Mouse (Mus musculus): Measurements from ENCODE around the gene Zcchc8. TPM values are rescaled to one million over a fixed set of nuclear protein-coding genes. Genes with fewer than 3 reads are reported as not detected.
"Not testable (repeated sequence)": the region's sequence is repeated elsewhere in the genome, so short reads cannot be mapped to it uniquely, and the experiment has no call there.

The Zcchc8 gene
- total RNA-seq (2014; fragmentation: Nextera tagmentation) (55.3 and 79.3 TPM in 2 replicates), total RNA-seq (2017) (59.3 and 167 TPM in 2 replicates)

DNA sequence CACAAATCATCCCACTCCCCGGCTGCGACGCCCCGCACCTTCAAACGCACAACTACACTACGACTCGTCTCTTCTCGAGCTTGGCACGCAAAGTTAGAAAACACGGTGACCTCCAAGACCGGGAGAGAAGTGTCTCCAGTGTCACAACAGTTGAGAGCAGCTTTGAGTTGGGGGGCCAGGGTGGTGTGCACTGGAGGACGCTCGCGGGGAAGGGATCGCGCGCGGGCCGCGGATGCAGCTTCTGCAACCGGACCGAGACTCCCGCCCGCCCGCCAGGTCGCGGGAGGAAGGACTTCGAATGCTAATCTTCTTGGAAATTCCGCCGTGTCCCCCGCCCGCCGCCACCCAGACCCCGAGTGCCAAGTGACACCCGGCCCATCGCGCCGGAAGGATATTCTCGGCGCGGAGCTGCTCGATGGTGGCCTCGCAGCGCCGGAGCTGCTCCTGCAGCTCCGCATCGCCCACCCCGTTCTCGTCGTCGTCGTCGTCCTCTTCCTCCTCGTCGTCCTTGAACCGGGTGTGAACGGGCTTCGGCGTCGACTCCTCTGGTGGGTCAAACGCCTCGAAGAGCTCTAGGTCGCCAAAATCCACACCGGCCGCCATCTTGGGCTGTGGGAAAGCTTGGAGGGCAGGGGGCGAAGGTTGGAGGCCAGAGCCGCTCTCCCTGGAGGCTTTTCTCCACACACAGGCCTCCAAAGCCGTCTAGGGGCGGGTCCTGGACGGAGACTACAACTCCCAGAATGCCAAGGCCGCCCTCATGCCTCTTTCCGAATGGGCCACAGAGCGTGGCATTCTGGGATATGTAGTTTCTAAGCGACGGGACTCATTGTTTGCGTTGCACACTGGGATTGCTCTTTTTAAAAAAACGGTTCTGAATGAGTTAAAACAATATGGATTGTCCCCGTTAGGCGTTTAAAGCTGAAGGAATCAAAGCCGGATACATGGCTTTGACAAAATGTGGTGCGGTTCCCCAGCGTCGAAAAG lies at the start of gene Zcchc8:
Gene Zcchc8 (minus strand): TSS at position 773 of the 984 bp plus-strand sequence.
- ATAC-seq (replicated peaks; ENCODE audit: low FRiP score, low TSS enrichment, poor library complexity, severe bottlenecking) = peak; percentile 100

GRCm38 (mm10) chr5:123766455-123766854 lies 45.6 kb upstream of the Zcchc8 start:
- ATAC-seq (replicated peaks; ENCODE audit: low FRiP score, low TSS enrichment, poor library complexity, severe bottlenecking) = not testable (repeated sequence)

GRCm38 (mm10) chr5:123765506-123765905 lies 44.6 kb upstream of the Zcchc8 start:
- no peak for ATAC-seq (replicated peaks; ENCODE audit: low FRiP score, low TSS enrichment, poor library complexity, severe bottlenecking)

GRCm38 (mm10) chr5:123749065-123750064 lies 28.5 kb upstream of the Zcchc8 start, which contains the start of the genes Rsrc2 and Kntc1:
TSS of gene Rsrc2 (minus strand) at chr5:123749414.
TSS of gene Kntc1 (plus strand) at chr5:123749716.
- ATAC-seq (replicated peaks; ENCODE audit: low FRiP score, low TSS enrichment, poor library complexity, severe bottlenecking) = peak; percentile 96

GRCm38 (mm10) chr5:123748339-123749064 lies 27.6 kb upstream of the Zcchc8 start:
- ATAC-seq (replicated peaks; ENCODE audit: low FRiP score, low TSS enrichment, poor library complexity, severe bottlenecking) = no peak

GRCm38 (mm10) chr5:123747604-123748003 lies 26.7 kb upstream of the Zcchc8 start:
- ATAC-seq (replicated peaks; ENCODE audit: low FRiP score, low TSS enrichment, poor library complexity, severe bottlenecking) = no peak

DNA sequence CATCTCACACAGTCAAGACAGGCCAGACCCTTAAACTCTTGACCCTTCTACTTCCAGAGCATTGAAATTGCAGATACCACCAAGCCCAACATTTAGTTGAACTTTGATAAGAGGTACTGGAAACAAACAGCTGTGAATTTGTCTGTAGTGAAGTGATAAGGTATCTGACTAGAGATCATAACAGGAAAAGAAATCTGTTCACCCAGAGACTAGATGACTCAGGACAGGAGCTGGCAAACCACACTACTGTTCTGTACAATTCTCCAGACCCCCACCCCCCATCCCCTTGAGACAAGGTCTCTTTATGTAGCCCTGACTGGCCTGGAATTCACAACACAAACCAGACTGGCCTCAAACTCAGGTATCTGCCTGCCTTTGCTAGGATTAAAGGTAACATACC lies 25.4 kb upstream of the Zcchc8 start:
- no peak for ATAC-seq (replicated peaks; ENCODE audit: low FRiP score, low TSS enrichment, poor library complexity, severe bottlenecking)

GRCm38 (mm10) chr5:123744358-123744757 lies 23.5 kb upstream of the Zcchc8 start:
- ATAC-seq (replicated peaks; ENCODE audit: low FRiP score, low TSS enrichment, poor library complexity, severe bottlenecking) = no peak

GRCm38 (mm10) chr5:123730981-123731380 lies 10.1 kb upstream of the Zcchc8 start:
- no peak for ATAC-seq (replicated peaks; ENCODE audit: low FRiP score, low TSS enrichment, poor library complexity, severe bottlenecking)

DNA sequence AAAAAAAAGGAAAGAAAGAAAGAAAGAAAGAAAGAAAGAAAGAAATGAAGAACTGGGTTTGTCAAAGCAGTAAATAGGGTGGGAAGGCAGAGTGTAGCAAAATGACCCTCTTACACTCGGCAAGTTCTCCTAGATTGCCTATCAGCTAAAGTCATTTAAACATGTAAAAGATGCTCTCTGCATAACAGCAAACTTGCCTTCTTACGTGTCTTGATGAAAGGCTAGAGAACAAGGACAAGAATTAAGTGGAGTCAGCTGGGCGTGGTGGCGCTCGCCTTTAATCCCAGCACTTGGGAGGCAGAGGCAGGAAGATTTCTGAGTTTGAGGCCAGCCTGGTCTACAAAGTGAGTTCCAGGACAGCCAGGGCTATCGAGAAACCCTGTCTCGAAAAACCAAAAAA lies 2.9 kb upstream of the Zcchc8 start:
- not testable (repeated sequence) for ATAC-seq (replicated peaks; ENCODE audit: low FRiP score, low TSS enrichment, poor library complexity, severe bottlenecking)

DNA sequence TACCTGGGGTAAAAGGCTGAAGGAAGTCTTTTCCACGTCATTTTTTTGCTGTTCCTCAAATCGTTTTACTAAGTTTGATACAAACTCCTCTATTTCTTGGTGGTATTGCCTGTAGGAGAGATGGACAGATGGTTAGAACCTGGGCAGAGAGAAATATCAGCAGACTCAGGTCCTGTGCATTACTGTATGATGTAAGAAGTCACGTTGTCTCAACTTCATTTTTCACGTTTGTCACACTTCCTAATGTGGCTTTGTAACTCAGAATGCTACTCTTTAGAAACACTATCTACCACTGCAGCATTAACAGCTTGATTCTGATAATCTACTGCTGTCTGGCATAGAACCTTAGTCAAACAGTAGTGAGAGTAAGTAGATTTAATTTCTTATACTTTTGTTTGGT lies 6.3 kb downstream of the Zcchc8 start:
- ATAC-seq (replicated peaks; ENCODE audit: low FRiP score, low TSS enrichment, poor library complexity, severe bottlenecking) = no peak

DNA sequence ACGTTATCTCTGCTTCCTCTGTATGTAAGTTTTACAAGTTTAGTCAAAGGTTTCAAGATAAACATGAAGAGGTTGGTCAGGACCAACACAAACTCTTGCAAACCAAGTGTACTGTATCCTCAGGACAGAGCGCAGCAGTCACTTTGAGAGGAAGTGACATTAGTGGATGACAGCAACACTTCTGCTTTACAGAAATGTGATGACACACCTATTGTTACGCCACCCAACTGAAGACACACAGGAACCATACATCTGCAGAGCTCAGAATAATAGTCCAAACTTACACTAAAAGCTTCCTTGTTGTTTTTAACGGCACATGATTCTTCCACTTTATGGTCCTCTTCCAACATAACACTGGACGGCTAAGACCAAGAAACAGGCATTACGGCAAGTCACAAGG lies 7.1 kb downstream of the Zcchc8 start:
- ATAC-seq (replicated peaks; ENCODE audit: low FRiP score, low TSS enrichment, poor library complexity, severe bottlenecking) = no peak

DNA sequence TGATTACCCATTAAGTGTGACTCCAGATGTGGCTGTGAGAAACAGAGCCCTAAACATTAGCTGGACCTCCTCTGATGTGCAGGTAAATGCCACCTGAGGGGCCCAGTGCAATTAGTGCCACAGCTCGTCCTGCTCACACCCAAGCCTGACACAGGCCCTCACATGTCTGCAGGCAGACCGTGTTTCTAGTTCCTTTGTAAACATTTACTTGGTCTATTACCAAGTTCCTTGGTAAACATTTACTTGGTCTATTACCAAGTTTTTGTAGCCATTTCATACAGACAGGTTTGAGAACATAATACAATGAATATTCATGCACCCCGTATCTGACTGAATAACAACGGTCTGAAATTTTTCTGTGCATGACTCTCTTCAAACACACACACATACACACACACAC lies 11.3 kb downstream of the Zcchc8 start:
- no peak for ATAC-seq (replicated peaks; ENCODE audit: low FRiP score, low TSS enrichment, poor library complexity, severe bottlenecking)

DNA sequence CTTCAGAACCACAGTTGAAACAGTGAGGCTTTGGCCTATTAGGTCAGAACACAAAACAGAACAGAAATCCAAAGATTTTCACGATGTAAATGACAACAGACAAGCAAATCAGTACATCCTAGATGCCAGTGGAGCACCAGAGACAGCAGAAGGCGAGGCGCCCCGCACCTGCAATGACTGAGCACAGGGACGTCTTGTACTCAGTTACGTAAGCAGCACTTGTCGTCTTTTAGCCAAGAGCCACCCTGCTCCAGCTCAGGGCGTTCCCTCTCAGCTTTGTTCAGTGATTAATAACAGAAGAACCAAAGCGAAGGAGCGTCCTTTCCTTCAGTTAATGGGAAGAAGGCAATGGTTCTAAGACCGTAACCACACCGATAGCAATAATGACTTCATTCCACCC lies 12.3 kb downstream of the Zcchc8 start:
- no peak for ATAC-seq (replicated peaks; ENCODE audit: low FRiP score, low TSS enrichment, poor library complexity, severe bottlenecking)

GRCm38 (mm10) chr5:123700625-123701024 lies 20.3 kb downstream of the Zcchc8 start:
- ATAC-seq (replicated peaks; ENCODE audit: low FRiP score, low TSS enrichment, poor library complexity, severe bottlenecking) = no peak

GRCm38 (mm10) chr5:123699198-123699597 lies 21.7 kb downstream of the Zcchc8 start:
- ATAC-seq (replicated peaks; ENCODE audit: low FRiP score, low TSS enrichment, poor library complexity, severe bottlenecking) = peak; percentile 67

DNA sequence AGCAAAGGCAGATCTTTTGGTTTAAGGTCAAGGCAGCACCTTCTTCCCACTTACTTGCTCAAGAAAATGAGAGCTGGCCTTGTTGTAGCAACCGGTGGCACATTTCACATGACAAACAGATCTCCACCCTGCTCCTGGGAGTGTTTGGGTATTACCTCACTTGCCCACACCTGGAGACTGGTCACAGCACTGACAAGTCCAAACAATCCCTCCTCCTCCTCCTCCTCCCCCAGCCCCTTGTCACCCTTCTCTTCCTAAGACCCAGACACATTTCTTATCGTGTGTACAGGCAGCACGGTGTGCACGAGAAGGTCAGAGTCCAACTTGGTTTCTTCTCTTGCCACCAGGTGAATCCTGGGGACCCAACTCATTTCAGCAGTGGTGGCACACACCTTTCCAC lies 23.9 kb downstream of the Zcchc8 start:
- no peak for ATAC-seq (replicated peaks; ENCODE audit: low FRiP score, low TSS enrichment, poor library complexity, severe bottlenecking)

DNA sequence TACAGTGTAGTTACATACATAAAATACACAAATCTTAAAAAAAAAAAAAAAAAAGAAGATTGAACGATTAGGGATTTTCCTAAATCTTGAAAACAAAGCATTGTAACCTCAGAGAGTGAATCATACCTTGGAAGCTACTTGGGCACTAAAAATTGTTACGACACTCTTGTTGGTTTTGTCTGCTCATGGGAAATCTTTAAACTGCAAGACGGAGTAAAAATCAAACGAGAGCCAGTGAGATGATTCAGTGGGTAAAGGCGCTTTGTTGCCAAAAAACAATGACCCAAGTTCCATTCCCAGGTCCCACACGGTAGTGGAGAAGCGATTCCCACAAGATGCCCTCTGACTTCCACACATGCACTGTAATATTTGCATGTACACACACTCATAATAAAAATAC lies 24.7 kb downstream of the Zcchc8 start:
- no peak for ATAC-seq (replicated peaks; ENCODE audit: low FRiP score, low TSS enrichment, poor library complexity, severe bottlenecking)

GRCm38 (mm10) chr5:123694468-123694867 lies 26.4 kb downstream of the Zcchc8 start:
- ATAC-seq (replicated peaks; ENCODE audit: low FRiP score, low TSS enrichment, poor library complexity, severe bottlenecking) = no peak

All from megakaryocyte-erythroid progenitor cell, adult 5-6 weeks (primary cell).